Mouse (Mus musculus): ENCODE measurements around the gene Slc6a16. TPM values are rescaled to one million over a fixed set of nuclear protein-coding genes. Genes with fewer than 3 reads are reported as not detected.

Gene Slc6a16
- total RNA-seq, 2 experiments from 2014 or later: not detected

DNA sequence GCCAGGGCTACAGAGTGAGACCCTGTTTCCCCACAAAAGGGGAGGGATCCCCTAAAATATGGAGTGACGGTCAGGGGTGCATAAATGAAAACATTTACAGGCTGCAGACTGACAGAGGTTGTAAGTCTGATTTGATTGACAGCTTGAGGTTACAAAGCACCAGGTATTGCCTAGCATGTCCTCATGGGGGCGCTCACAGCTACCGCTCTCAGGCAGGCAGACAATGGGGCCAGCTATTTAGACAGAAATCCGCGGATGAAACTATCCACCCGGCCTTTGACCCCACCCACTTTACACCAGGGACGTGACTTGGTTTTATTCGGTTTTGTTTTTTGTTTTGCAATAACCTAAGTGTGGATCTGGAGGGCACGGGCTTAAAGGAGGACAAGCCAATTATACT, 68.6 kb downstream of the Slc6a16 start:
- peak; percentile 18 to 54 for DNase-seq (ENCODE audit: low spot score in 2 of 2)

DNA sequence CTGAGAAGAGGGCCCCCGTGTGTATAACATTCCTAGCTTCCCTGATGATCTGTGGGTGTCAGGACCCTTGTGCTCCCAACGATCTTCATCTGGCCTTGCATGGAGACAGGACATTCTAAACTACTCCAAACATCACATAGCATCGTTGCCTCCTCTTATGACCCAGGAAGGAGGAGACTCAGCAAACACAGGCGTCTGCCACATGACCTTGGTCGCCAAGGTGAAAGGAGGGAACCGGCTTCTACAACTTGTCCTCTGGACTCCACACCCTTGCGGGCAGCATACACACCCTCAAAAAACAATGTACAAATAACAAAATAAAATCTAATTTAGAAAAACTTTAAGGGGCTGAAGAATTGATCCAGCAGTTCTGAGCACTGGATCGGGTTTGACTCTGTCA, 71.1 kb downstream of the Slc6a16 start:
- no peak for DNase-seq (ENCODE audit: low spot score in 2 of 2)

DNA sequence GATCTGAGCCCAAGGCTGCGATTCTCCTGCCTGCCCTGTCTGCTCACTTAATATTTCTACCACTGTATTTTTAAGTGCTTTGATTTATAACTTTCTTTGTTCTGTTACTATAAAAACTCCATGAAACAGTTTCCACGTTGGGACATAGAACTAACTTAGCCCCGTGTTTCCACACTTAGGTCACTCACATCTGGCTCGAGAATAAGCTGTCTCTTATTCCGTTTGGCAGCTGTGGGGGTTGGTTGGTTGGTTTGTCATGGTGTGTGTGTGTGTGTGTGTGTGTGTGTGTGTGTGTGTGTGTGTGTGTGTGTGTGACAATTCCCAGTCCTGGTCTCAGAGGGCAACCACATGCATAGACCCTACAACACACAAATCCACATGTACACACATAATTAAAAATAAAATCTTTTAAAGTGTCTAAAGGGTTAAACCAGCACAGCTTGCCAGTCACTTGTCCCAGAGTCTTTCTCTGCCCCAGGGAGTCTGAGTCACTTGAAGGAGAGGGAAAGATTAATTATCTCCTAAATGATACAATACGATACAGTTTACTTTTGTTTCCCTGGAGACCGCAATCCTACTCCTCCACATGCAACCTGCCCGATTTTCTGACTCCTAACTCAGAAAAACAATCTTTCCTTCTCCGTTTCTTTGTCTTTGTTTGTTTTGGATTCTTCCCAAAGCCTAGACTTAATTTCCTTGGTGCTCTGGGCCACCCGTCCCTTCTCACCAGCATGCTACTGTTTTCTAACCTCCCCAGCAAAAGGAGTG, 72.0 kb downstream of the Slc6a16 start:
- DNase-seq (ENCODE audit: low spot score in 2 of 2): no peak

DNA sequence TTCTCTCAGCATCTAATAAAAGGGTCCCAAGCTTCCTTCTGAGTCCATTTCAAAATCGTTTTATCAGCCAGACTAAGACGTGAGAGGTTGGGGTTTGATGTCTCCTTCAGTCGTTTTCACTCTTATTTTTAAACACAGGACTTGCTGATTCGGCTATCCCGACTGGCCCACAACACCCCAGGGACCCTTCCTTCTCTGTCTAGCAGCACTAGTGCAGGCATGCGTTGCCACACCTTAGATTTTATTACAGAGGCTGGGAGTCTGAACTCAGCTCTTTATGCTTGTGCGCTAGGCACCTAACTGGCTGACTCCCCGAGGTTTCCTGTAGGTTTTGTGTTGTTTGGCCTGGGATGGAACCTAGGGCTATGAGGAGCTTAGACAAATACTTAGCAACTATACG, 72.6 kb downstream of the Slc6a16 start:
- peak in 1 of 2 experiments; percentile 11 for DNase-seq (ENCODE audit: low spot score in 2 of 2)

DNA sequence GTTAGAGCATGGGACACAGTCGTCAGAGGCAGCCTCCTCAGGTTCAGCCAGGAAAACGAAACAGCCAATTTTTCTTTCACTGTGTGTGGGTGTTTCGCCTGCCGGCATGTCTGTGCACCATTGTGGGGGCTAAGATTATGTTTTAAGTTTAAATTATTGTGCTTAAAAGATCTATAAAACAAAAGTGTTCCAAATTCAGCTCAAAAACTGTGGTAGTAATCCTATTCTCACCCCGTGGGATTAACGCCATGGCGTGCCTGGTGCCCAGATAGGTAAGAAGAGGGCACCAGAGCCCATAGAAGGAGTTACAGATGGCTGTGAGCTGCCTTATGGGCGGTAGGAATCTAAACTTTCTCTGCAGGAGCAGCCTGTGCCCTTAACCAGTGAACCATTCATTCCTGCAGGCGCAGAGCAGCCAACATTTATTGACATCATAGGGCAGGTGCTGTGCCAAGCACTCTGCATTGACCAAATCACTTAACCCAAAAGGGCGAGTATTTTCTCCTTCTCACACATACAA, 74.4 kb downstream of the Slc6a16 start:
- peak in 1 of 2 experiments; percentile 8 for DNase-seq (ENCODE audit: low spot score in 2 of 2)

DNA sequence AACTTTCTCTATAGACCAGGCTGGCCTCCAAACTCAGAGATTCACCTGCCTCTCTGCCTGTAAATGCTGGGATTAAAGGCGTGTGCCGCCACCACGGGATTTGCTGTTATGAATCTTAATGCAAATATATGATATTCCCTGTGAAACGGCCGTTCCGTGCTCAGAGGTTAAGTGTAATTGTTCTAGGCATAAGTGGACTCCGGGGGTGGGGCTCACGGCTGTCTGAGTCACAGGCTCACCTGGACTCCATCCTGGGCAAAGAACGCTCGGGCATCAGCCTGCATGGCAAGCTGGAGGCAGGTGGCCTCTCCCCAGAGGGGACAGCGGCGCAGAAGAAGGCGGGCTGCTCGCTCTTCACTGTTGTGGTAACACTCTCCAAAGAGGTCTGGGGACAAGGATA, 75.7 kb downstream of the Slc6a16 start:
- peak in 1 of 2 experiments; percentile 18 for DNase-seq (ENCODE audit: low spot score in 2 of 2)

DNA sequence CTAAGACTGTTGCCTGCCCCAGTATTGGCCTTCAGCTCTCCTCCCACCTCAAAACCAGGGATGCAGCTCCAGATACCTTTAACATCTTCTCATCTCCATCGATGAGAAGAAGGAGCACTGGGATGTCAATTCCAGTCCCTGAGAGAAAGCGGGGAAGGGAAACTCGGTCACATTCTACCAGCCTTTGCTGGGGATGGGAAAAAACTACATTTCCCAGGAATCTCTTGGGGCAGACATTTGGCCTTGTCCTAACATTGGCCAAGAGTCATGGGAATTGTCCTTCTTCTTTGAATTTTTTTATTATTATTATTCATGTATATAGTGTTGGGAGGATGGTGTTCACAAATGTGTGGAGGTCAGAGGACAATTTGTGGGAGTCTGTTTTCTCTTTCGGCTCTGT, 81.4 kb downstream of the Slc6a16 start:
- no peak for DNase-seq (ENCODE audit: low spot score in 2 of 2)

Other genes starting within 250 kb of the Slc6a16 start
- gene Irf3, start 243.4 kb upstream of the Slc6a16 start, total RNA-seq (2021): 100 to 1,000 TPM; 128 to 131 TPM
- gene Bcl2l12, start 242.4 kb upstream of the Slc6a16 start, total RNA-seq (2021): 10 to 100 TPM; 13.9 to 14.2 TPM
- 10 to 100 TPM; 75.1 to 85.9 TPM for gene Scaf1, start 224.7 kb upstream of the Slc6a16 start, total RNA-seq (2021)
- 100 to 1,000 TPM in 1 of 2 experiments, 10 to 100 TPM in 1; 86.9 to 106 TPM for gene Rras, start 223.1 kb upstream of the Slc6a16 start, total RNA-seq (2021)
- gene Prr12, start 188.2 kb upstream of the Slc6a16 start, total RNA-seq (2021): 10 to 100 TPM; 30.8 to 45.3 TPM
- 10 to 100 TPM; 44.3 to 46.8 TPM for gene Nosip, start 178.7 kb upstream of the Slc6a16 start, total RNA-seq (2021)
- 10 to 100 TPM; 14.9 to 28.3 TPM for gene Prrg2, start 178.4 kb upstream of the Slc6a16 start, total RNA-seq (2021)
- 10 to 100 TPM; 32.0 to 36.4 TPM for gene Rcn3, start 148.9 kb upstream of the Slc6a16 start, total RNA-seq (2021)
- gene Fcgrt, start 137.2 kb upstream of the Slc6a16 start, total RNA-seq (2021): 100 to 1,000 TPM; 111 to 137 TPM
- 1,000 to 10,000 TPM; 1,173 to 1,310 TPM for gene Rps11, start 116.6 kb upstream of the Slc6a16 start, total RNA-seq (2021)
- gene Rpl13a, start 112.3 kb upstream of the Slc6a16 start, total RNA-seq (2021): 1,000 to 10,000 TPM; 1,445 to 1,619 TPM
- not detected for gene Gm45713, start 104.9 kb upstream of the Slc6a16 start, total RNA-seq (2021)
- 10 to 100 TPM; 20.6 to 26.8 TPM for gene Flt3l, start 104.7 kb upstream of the Slc6a16 start, total RNA-seq (2021)
- 10 to 100 TPM; 57.3 to 58.6 TPM for gene Pih1d1, start 86.8 kb upstream of the Slc6a16 start, total RNA-seq (2021)
- 10 to 100 TPM; 58.4 to 68.5 TPM for gene Aldh16a1, start 86.5 kb upstream of the Slc6a16 start, total RNA-seq (2021)
- under 1 TPM; 0.19 to 0.23 TPM for gene Slc17a7, start 77.1 kb upstream of the Slc6a16 start, total RNA-seq (2021)
- not detected for gene Gfy, start 61.5 kb upstream of the Slc6a16 start, total RNA-seq (2021)
- not detected for gene Pth2, start 60.1 kb upstream of the Slc6a16 start, total RNA-seq (2021)
- gene Ccdc155, start 36.2 kb upstream of the Slc6a16 start, total RNA-seq (2021): under 1 TPM in 1 of 2 experiments, not detected in 1; 0.29 TPM
- not detected for gene Dkkl1, start 28.9 kb upstream of the Slc6a16 start, total RNA-seq (2021)
- gene Tead2, start 25.3 kb upstream of the Slc6a16 start, total RNA-seq (2021): 10 to 100 TPM in 1 of 2 experiments, 1 to 10 TPM in 1; 8.5 to 11.7 TPM
- gene Cd37, start 2.0 kb upstream of the Slc6a16 start, total RNA-seq (2021): 1 to 10 TPM; 4.0 to 7.4 TPM
- gene Slc6a21, start 36.4 kb downstream of the Slc6a16 start, total RNA-seq (2021): under 1 TPM in 1 of 2 experiments, not detected in 1; 0.19 TPM
- 10 to 100 TPM in 1 of 2 experiments, 1 to 10 TPM in 1; 7.8 to 11.0 TPM for gene Trpm4, start 92.7 kb downstream of the Slc6a16 start, total RNA-seq (2021)
- under 1 TPM; 0.17 to 0.83 TPM for gene Hrc, start 94.2 kb downstream of the Slc6a16 start, total RNA-seq (2021)
- gene Ppfia3, start 125.9 kb downstream of the Slc6a16 start, total RNA-seq (2021): 1 to 10 TPM; 1.7 to 3.2 TPM
- 1 to 10 TPM; 1.3 to 1.7 TPM for gene Lin7b, start 129.5 kb downstream of the Slc6a16 start, total RNA-seq (2021)
- gene Snrnp70, start 154.7 kb downstream of the Slc6a16 start, total RNA-seq (2021): 100 to 1,000 TPM; 262 to 325 TPM
- not detected for gene Kcna7, start 164.6 kb downstream of the Slc6a16 start, total RNA-seq (2021)
- gene Ntf5, start 172.6 kb downstream of the Slc6a16 start, total RNA-seq (2021): under 1 TPM; 0.17 to 0.45 TPM
- gene Lhb, start 179.7 kb downstream of the Slc6a16 start, total RNA-seq (2021): not detected
- 10 to 100 TPM; 40.4 to 61.6 TPM for gene Gys1, start 193.8 kb downstream of the Slc6a16 start, total RNA-seq (2021)
- gene Ruvbl2, start 197.0 kb downstream of the Slc6a16 start, total RNA-seq (2021): 10 to 100 TPM; 41.9 to 43.3 TPM
- 1,000 to 10,000 TPM; 1,437 to 1,911 TPM for gene Ftl1, start 218.8 kb downstream of the Slc6a16 start, total RNA-seq (2021)
- gene Bax, start 225.8 kb downstream of the Slc6a16 start, total RNA-seq (2021): 10 to 100 TPM; 58.2 to 64.3 TPM
- 1 to 10 TPM in 1 of 2 experiments, under 1 TPM in 1; 0.66 to 2.6 TPM for gene Tulp2, start 240.8 kb downstream of the Slc6a16 start, total RNA-seq (2021)
- gene Gm45808, start 245.7 kb downstream of the Slc6a16 start, total RNA-seq (2021): 10 to 100 TPM; 42.8 to 43.4 TPM
- gene Dhdh, start 247.7 kb downstream of the Slc6a16 start, total RNA-seq (2021): 10 to 100 TPM; 73.2 to 77.2 TPM

Measured in adrenal gland, adult 18-20 months (tissue).